8 mouse cellular contexts compared by ENCODE assay signal in the genomic region with DNA sequence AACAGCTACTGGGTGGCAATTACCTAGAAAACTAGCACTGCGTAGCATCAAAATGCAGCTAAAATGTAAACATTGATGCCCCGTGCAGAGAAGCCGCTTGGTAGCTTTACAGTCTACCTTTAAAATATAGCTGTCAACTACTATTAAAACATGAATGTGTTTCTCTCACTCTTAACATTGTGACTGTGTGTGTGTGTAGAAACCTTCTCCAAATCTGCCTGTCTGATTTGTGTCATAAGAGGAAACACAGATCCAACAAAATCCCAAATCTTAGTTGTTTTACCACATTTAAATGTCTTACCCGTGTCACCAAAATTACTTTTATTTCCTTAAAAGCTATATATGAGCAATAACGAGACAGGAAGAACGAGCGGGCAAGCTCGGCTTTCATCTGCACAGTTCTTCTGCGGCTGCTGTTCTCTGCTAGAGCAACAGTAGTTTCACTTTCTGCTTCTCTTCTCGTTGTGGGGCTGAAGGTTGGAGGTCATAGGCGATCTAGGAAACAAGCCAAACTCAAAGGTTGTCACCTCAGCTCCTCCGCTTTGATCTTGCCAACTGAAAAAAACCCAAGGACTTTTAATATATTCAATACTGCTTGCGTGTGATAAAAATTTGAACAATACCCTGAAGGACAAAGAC. TPM values are rescaled to one million over a fixed set of nuclear protein-coding genes. Genes with fewer than 3 reads are reported as not detected.
A peak's percentile ranks its signal among the peaks of the same experiment; 100 is the strongest.
DNase-seq lines count a peak whose midpoint lies in the region; ATAC-seq and TF ChIP-seq lines count a peak whose summit lies in the region.

No protein-coding gene starts in this region.

- H3K36me3 ChIP-seq in heart, embryonic 16.5 days (ENCODE audit: control insufficient read depth, insufficient read depth): no peaks in the 10 kb centered on the region
- H3K36me3 ChIP-seq in limb, embryonic 13.5 days: no peaks in the 10 kb centered on the region

- H3K4me2 ChIP-seq in heart, embryonic 16.5 days (ENCODE audit: low read depth, low read length): peak overlapping the region; percentile 46
- peak overlapping the region; percentile 70 for H3K4me2 ChIP-seq in limb, embryonic 13.5 days (replicated peaks)

- TF ChIP-seq CTCF in cerebellum, adult 2 months (IDR thresholded peaks at IDR 0.05; ENCODE audit: borderline replicate concordance, insufficient read depth, low read depth, low read length): no peak

- H3K4me3 ChIP-seq in heart, embryonic 16.5 days (ENCODE audit: low read length): peak overlapping the region; percentile 27
- peak overlapping the region; percentile 17 for H3K4me3 ChIP-seq in limb, embryonic 13.5 days
- no peak overlapping the region for H3K4me3 ChIP-seq in cerebellum, adult 2 months (replicated peaks; ENCODE audit: insufficient read depth, low read depth, low read length)

- peaks cover 5% of the 10 kb centered on the region; the same call in 1 of the 2 replicates for H3K4me1 ChIP-seq in heart, embryonic 16.5 days (ENCODE audit: control insufficient read depth, insufficient read depth, low read length)
- peaks cover 50% of the 10 kb centered on the region for H3K4me1 ChIP-seq in limb, embryonic 13.5 days
- H3K4me1 ChIP-seq in cerebellum, adult 2 months (ENCODE audit: control insufficient read depth, insufficient read depth, low read length): no peaks in the 10 kb centered on the region

- H3K27me3 ChIP-seq in heart, embryonic 16.5 days (ENCODE audit: control insufficient read depth, insufficient read depth, low read length): no peaks in the 10 kb centered on the region
- H3K27me3 ChIP-seq in limb, embryonic 13.5 days: 0 out of 2 replicates have a peak, but pooled peaks cover 6% of the 10 kb centered on the region
- H3K27me3 ChIP-seq in cerebellum, adult 2 months (ENCODE audit: control insufficient read depth, insufficient read depth, low read length): peaks cover 2% of the 10 kb centered on the region; the same call in 1 of the 2 replicates

- no peak for TF ChIP-seq POLR2A in cerebellum, adult 2 months (IDR thresholded peaks at IDR 0.05; ENCODE audit: borderline replicate concordance, insufficient read depth, low read length)

- WGBS in heart, embryonic 16.5 days: 56% methylated on average over 13 of the region's 13 CpGs
- WGBS in limb, embryonic 13.5 days: 23% methylated on average over 13 of the region's 13 CpGs
- 66% methylated on average over 13 of the region's 13 CpGs for WGBS in cerebellum, adult 2 months

- H3K9me3 ChIP-seq in heart, embryonic 16.5 days (replicated peaks; ENCODE audit: control insufficient read depth, low read length): no peaks in the 10 kb centered on the region
- no peaks in the 10 kb centered on the region for H3K9me3 ChIP-seq in limb, embryonic 13.5 days

- ATAC-seq in heart, embryonic 16.5 days (replicated peaks; ENCODE audit: extremely low read depth, insufficient read depth, low FRiP score): 0 out of 2 replicates have a peak, but pooled peaks have one; percentile 38
- no peak for ATAC-seq in limb, embryonic 13.5 days (ENCODE audit: low FRiP score, low read depth)
- 0 out of 2 replicates have a peak, but pooled peaks have one; percentile 28 for ATAC-seq in monocyte, adult 5-6 weeks (replicated peaks; ENCODE audit: insufficient number of reproducible peaks, low FRiP score, low TSS enrichment, poor library complexity, severe bottlenecking)

- peak; percentile 19 for DNase-seq in embryo, embryonic 11 days
- no peak for DNase-seq in embryo, embryonic 9.5 days (ENCODE audit: extremely low spot score)
- peak; percentile 64 to 66 for DNase-seq in CD8-positive naive resting alpha-beta T cell, adult 2 months (ENCODE audit: low read depth in 2 of 2, low spot score in 2 of 2)
- peak; percentile 59 to 77 for DNase-seq in thymus, postnatal 36 days
- DNase-seq in cerebellum, adult 2 months: no peak

- no peak overlapping the region for H3K27ac ChIP-seq in heart, embryonic 16.5 days (ENCODE audit: low read length)
- H3K27ac ChIP-seq in limb, embryonic 13.5 days: no peak overlapping the region
- H3K27ac ChIP-seq in cerebellum, adult 2 months (ENCODE audit: insufficient read depth, low read length): no peak overlapping the region

- H3K9ac ChIP-seq in heart, embryonic 16.5 days (ENCODE audit: low read length): no peak overlapping the region
- no peak overlapping the region for H3K9ac ChIP-seq in limb, embryonic 13.5 days

RNA-seq across cellular contexts. Expression of a gene that starts 2.1 kb away (rescaled TPM):
- 1.2 and 2.0 TPM in 2 replicates for polyA plus RNA-seq in heart, embryonic 16.5 days (2015; fragmentation: Nextera tagmentation; extraction: Ambion mirVana)
- polyA plus RNA-seq in limb, embryonic 13.5 days (2015; fragmentation: Nextera tagmentation; extraction: Ambion mirVana): 0.92 and 1.3 TPM in 2 replicates
- 5.4 to 25.0 TPM (median 10.3 TPM) in 3 replicates for total RNA-seq in monocyte, adult 5-6 weeks (2017)
- polyA plus RNA-seq in cerebellum, adult 2 months (2012; rRNA removed): 0.82 and 0.98 TPM in 2 replicates

Comparison
In these comparisons a context has a peak if more than half of its experiments do, and no peak if none do; other contexts are left out.
1. DNase-seq: peak in embryo, embryonic 11 days (single experiment), CD8-positive naive resting alpha-beta T cell, adult 2 months (2 of 2) and thymus, postnatal 36 days (2 of 2); none in embryo, embryonic 9.5 days (single experiment) and cerebellum, adult 2 months (0 of 2).